Mouse (Mus musculus): ENCODE results near the gene 4931440F15Rik. TPM values are rescaled to one million over a fixed set of nuclear protein-coding genes. Genes with fewer than 3 reads are reported as not detected.

4931440F15Rik gene
- polyA plus RNA-seq, 1 experiment from 2014 or later, result 0.13 TPM

DNA sequence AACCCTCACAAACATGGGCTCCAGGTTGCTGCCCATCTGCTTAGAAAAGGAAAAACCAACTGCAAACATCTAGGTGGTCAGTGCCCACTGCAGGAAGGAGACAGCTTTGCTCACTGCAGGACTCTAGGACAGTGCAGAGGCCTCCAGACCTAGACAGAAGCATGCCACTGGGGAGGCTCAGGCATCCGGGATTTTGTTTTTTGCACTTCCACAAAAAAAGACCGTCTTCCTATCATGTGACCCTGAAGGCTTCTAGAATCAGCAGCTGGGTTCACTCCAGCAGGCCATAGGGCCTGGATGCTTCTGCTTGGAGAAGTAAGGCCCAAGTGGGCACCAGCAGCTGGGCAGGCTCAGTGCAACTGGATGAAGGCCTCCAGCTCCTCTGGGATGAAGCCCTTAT, 2.3 kb downstream of the 4931440F15Rik start:
- no peak overlapping the region for H3K27ac ChIP-seq
- H3K36me3 ChIP-seq (replicated peaks), result no peaks in the 10 kb centered on the region
- no peak for ATAC-seq (ENCODE audit: low FRiP score)
- H3K27me3 ChIP-seq, result peaks cover 23% of the 10 kb centered on the region
- H3K9me3 ChIP-seq, result no peaks in the 10 kb centered on the region
- peaks cover 4% of the 10 kb centered on the region; the same call in 1 of the 2 replicates for H3K4me1 ChIP-seq
- WGBS, result 82% methylated on average over 2 of the region's 2 CpGs
- no peak overlapping the region for H3K4me2 ChIP-seq
- H3K4me3 ChIP-seq (replicated peaks), result no peak overlapping the region
- no peak overlapping the region for H3K9ac ChIP-seq

- ATAC-seq (ENCODE audit: low FRiP score), result no peak
- no peak overlapping the region for H3K9ac ChIP-seq
- H3K9me3 ChIP-seq, result no peaks in the 10 kb centered on the region
- no peak overlapping the region for H3K4me3 ChIP-seq (replicated peaks)
- no peaks in the 10 kb centered on the region for H3K36me3 ChIP-seq (replicated peaks)
- H3K27ac ChIP-seq, result no peak overlapping the region
- no peaks in the 10 kb centered on the region for H3K27me3 ChIP-seq
- no peaks in the 10 kb centered on the region for H3K4me1 ChIP-seq
- no peak overlapping the region for H3K4me2 ChIP-seq
These were observed 9.8 kb downstream of the 4931440F15Rik start for GRCm38 (mm10) chr11:29815670-29816069.

- no peak overlapping the region for H3K27ac ChIP-seq
- H3K9ac ChIP-seq, result no peak overlapping the region
- no peaks in the 10 kb centered on the region for H3K4me1 ChIP-seq
- WGBS, result 93% methylated on average over 3 of the region's 3 CpGs
- ATAC-seq (ENCODE audit: low FRiP score), result no peak
- H3K4me2 ChIP-seq, result no peak overlapping the region
- H3K27me3 ChIP-seq, result no peaks in the 10 kb centered on the region
- H3K9me3 ChIP-seq, result no peaks in the 10 kb centered on the region
- no peak overlapping the region for H3K4me3 ChIP-seq (replicated peaks)
- H3K36me3 ChIP-seq (replicated peaks), result no peaks in the 10 kb centered on the region
These were observed 10.2 kb downstream of the 4931440F15Rik start for GRCm38 (mm10) chr11:29815261-29815660.

DNA sequence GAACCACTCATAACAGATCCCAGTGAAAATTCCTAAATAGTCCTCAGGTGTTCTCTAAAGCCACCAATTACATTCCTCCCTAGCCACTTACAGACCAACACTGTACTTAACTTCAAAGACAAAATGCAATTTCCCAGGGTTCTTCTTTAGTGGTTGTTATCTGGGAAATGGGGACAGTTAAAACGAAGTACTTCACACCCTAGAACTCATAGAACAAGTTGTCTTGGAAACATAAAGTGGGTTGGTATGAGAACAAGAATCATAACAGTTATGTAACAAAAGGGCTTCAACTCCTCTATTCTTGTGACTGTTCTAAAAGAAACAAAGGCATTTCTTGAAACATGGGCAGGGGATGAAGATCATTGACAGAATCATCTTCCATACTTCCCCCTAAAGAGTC, 12.2 kb downstream of the 4931440F15Rik start:
- H3K36me3 ChIP-seq (replicated peaks), result no peaks in the 10 kb centered on the region
- no peaks in the 10 kb centered on the region for H3K9me3 ChIP-seq
- H3K9ac ChIP-seq, result no peak overlapping the region
- H3K27ac ChIP-seq, result no peak overlapping the region
- no peak overlapping the region for H3K4me3 ChIP-seq (replicated peaks)
- WGBS, result 91% methylated on average over 1 of the region's 1 CpGs
- no peaks in the 10 kb centered on the region for H3K27me3 ChIP-seq
- no peak overlapping the region for H3K4me2 ChIP-seq
- H3K4me1 ChIP-seq, result no peaks in the 10 kb centered on the region
- ATAC-seq (ENCODE audit: low FRiP score), result no peak

DNA sequence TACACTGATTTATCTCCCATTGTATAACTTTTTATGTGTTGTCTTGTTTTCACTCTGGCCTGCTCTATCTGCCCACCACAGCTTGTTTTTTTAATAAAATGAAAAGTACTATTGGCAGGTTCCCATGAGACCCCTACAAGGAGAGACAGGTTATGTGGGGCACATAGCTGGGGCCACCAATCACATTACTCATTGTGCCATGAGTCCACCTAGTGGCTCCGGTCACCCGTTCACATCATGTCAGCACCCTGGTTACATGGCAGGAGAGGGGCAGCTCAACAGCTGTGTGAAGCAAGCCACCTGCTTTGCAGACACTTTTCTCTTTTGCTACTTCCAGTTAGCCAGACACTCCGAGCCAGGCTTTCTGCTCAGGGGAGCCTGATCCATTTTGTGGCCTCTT, 13.0 kb downstream of the 4931440F15Rik start:
- H3K4me2 ChIP-seq, result no peak overlapping the region
- no peaks in the 10 kb centered on the region for H3K27me3 ChIP-seq
- no peak overlapping the region for H3K9ac ChIP-seq
- H3K9me3 ChIP-seq, result no peaks in the 10 kb centered on the region
- no peak for ATAC-seq (ENCODE audit: low FRiP score)
- H3K4me1 ChIP-seq, result no peaks in the 10 kb centered on the region
- H3K36me3 ChIP-seq (replicated peaks), result no peaks in the 10 kb centered on the region
- H3K4me3 ChIP-seq (replicated peaks), result no peak overlapping the region
- H3K27ac ChIP-seq, result no peak overlapping the region
- 82% methylated on average over 3 of the region's 3 CpGs for WGBS

GRCm38 (mm10) chr11:29810324-29810723, 15.1 kb downstream of the 4931440F15Rik start:
- H3K9ac ChIP-seq, result no peak overlapping the region
- no peak overlapping the region for H3K4me3 ChIP-seq (replicated peaks)
- no peak for ATAC-seq (ENCODE audit: low FRiP score)
- H3K27me3 ChIP-seq, result no peaks in the 10 kb centered on the region
- H3K4me1 ChIP-seq, result no peaks in the 10 kb centered on the region
- WGBS, result 85% methylated on average over 3 of the region's 3 CpGs
- no peak overlapping the region for H3K4me2 ChIP-seq
- H3K36me3 ChIP-seq (replicated peaks), result no peaks in the 10 kb centered on the region
- H3K27ac ChIP-seq, result no peak overlapping the region
- no peaks in the 10 kb centered on the region for H3K9me3 ChIP-seq

- ATAC-seq (ENCODE audit: low FRiP score), result no peak
- Histone ChIP-seq H3K36me3 (replicated peaks) (no peaks in the 10 kb centered on the region), H3K27ac (no peak overlapping the region), H3K4me1 (no peaks in the 10 kb centered on the region), H3K27me3 (no peaks in the 10 kb centered on the region), H3K9ac (no peak overlapping the region), H3K9me3 (no peaks in the 10 kb centered on the region), H3K4me2 (no peak overlapping the region), H3K4me3 (replicated peaks) (no peak overlapping the region)
- 89% methylated on average over 7 of the region's 7 CpGs for WGBS
These were observed 16.4 kb downstream of the 4931440F15Rik start for GRCm38 (mm10) chr11:29808981-29809589.

GRCm38 (mm10) chr11:29808173-29808980, 17.1 kb downstream of the 4931440F15Rik start:
- H3K4me2 ChIP-seq, result no peak overlapping the region
- 80% methylated on average over 9 of the region's 9 CpGs for WGBS
- H3K36me3 ChIP-seq (replicated peaks), result no peaks in the 10 kb centered on the region
- H3K27me3 ChIP-seq, result no peaks in the 10 kb centered on the region
- no peak overlapping the region for H3K9ac ChIP-seq
- H3K4me3 ChIP-seq (replicated peaks), result no peak overlapping the region
- H3K27ac ChIP-seq, result no peak overlapping the region
- no peaks in the 10 kb centered on the region for H3K9me3 ChIP-seq
- H3K4me1 ChIP-seq, result no peaks in the 10 kb centered on the region
- no peak for ATAC-seq (ENCODE audit: low FRiP score)

DNA sequence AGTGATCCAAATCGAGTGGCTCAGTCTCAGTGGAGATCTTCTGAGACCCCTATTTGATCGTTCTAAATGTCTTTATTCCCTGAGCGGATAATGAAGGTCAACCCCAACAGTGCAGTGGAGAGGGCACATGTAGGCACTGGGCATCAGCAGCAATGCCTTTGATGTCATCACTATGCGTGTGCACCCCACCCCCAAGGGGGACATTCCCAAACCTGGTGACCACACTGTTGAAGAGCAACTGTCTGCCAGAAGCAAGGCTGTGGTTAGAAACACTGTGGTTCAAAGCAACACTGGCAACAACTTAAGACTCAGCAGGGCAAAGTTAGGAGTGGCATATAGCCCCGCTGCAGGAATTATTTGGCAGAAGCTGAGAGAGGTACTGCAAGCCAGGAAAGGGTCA, 18.1 kb downstream of the 4931440F15Rik start:
- Histone ChIP-seq H3K4me2 (no peak overlapping the region), H3K27ac (no peak overlapping the region), H3K4me3 (replicated peaks) (no peak overlapping the region), H3K36me3 (replicated peaks) (no peaks in the 10 kb centered on the region), H3K9ac (no peak overlapping the region), H3K9me3 (no peaks in the 10 kb centered on the region), H3K4me1 (no peaks in the 10 kb centered on the region), H3K27me3 (no peaks in the 10 kb centered on the region)
- WGBS, result 84% methylated on average over 5 of the region's 5 CpGs
- ATAC-seq (ENCODE audit: low FRiP score), result no peak

DNA sequence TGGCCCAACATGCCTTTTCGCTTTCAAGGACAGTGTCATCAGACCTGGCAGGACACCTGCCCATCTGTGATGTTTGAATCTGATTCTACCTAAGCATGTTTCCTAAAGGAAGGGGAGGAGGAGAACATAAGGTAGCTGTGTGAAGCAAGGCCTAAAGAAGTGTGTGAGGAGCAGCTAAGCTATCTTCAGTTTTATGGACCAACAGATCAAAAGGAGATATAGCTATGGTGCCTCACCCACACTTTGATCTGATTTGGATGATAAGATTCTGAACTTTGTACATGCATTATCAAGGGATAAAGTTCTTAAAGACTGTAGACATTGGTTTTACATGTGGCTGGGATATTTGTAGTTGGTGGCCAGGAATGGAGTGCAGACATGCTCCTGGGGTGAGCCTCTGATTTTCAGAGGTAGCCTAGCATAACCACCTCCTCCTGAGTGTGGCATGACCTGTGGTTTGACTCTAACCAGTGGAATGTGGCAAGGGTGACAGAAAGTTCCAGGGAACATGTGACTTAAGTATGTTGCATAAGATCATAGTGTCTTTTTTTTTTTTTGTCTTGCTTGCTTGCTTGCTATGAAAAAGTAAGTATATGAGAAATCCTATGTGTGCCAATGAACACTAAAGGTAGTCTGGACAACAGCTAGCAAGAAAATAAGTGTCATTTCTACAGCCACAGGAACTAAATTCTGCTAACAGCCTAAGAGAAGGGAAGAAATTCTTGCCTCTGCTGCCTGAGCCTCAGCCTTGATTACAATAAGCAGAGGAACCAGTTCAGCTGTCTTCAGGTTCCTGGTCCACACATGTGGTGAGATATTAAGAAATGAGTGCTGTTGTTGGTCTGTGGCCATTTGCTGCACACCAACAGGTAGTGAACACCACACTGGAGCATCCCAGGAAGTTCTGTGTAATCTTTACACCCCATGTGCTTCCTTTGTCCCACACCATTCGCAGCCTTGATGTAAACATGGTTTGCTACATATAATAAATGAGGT, 23.7 kb downstream of the 4931440F15Rik start:
- Histone ChIP-seq H3K4me2 (no peak overlapping the region), H3K9ac (no peak overlapping the region), H3K9me3 (no peaks in the 10 kb centered on the region), H3K27ac (no peak overlapping the region), H3K4me1 (no peaks in the 10 kb centered on the region), H3K27me3 (no peaks in the 10 kb centered on the region), H3K36me3 (replicated peaks) (no peaks in the 10 kb centered on the region), H3K4me3 (replicated peaks) (no peak overlapping the region)
- 86% methylated on average over 2 of the region's 2 CpGs for WGBS
- no peak for ATAC-seq (ENCODE audit: low FRiP score)

GRCm38 (mm10) chr11:29799839-29800238, 25.6 kb downstream of the 4931440F15Rik start:
- Histone ChIP-seq H3K4me2 (no peak overlapping the region), H3K27me3 (no peaks in the 10 kb centered on the region), H3K4me3 (replicated peaks) (no peak overlapping the region), H3K27ac (no peak overlapping the region), H3K9me3 (no peaks in the 10 kb centered on the region), H3K4me1 (no peaks in the 10 kb centered on the region), H3K36me3 (replicated peaks) (no peaks in the 10 kb centered on the region), H3K9ac (no peak overlapping the region)
- no peak for ATAC-seq (ENCODE audit: low FRiP score)
- WGBS, result 84% methylated on average over 1 of the region's 1 CpGs

DNA sequence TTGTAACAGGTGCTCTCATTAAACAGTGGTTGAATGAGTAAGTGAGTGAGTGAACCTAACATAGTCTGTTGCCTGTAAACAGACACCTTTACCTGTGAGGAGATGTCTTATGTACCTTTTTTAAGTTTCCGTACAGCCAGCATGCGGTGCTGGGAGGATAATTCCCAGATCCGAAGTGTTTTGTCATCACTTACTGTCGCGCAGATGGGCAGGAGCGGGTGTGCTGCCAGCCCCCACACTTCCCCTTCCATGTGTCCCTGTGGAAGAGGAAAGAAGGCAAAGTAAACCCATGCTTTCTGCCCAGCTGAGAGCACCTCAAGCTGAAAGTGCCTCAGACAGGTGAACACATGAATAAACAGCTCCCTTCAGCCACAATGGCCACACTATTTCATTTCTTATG, 30.4 kb downstream of the 4931440F15Rik start:
- no peak for ATAC-seq (ENCODE audit: low FRiP score)
- H3K27me3 ChIP-seq, result no peaks in the 10 kb centered on the region
- H3K4me1 ChIP-seq, result no peaks in the 10 kb centered on the region
- 92% methylated on average over 6 of the region's 6 CpGs for WGBS
- no peak overlapping the region for H3K4me2 ChIP-seq
- H3K27ac ChIP-seq, result no peak overlapping the region
- H3K9me3 ChIP-seq, result no peaks in the 10 kb centered on the region
- no peak overlapping the region for H3K9ac ChIP-seq
- no peak overlapping the region for H3K4me3 ChIP-seq (replicated peaks)
- no peaks in the 10 kb centered on the region for H3K36me3 ChIP-seq (replicated peaks)

All from forebrain, embryonic 12.5 days (tissue).